Mouse (Mus musculus): ENCODE data around the gene Ptgr2. TPM values are rescaled to one million over a fixed set of nuclear protein-coding genes. Genes with fewer than 3 reads are reported as not detected.

Ptgr2 gene
- 7.3 TPM for polyA plus RNA-seq (2015; fragmentation: Illumina TruSeq; extraction: RNeasy Lipid Tissue Mini Kit (QIAGEN cat#74804); ENCODE audit: insufficient read depth, low read depth, low replicate concordance)

DNA sequence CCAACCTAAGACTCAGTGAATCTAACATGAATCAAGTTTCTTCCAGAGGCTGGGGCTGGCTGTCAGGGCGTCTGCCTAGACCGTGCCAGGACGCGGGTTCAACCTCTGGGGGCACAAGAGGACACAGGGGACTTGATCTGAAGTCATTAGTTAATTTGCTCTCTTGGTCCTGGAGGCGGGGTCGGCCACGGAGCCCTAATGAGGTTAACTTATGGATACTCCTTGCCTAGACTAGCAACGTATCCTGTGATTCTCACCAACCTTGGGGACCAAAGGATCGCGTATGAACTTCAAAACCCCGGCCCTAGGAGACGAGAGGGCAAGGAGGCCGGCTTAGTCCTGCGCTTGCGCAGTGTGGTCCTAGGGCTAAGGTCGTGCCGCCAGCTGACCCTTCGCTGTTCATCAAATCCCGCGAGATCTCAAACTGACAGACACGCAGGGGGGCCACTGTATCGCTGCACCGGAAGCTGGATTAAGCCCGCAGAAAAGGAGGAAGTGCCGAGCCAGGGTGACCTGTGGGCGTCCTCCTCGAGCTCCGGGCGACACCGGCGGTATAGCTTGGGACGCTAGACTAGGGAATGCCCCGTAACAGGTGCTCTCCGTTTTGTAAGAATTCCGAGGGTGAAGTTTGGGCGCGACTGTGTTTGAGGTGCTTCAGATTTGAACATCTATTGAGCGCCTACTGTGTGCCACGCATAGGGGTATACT is at the start of gene Ptgr2:
TSS of gene Ptgr2 (plus strand) at position 348 of the 708 bp plus-strand sequence.

DNA sequence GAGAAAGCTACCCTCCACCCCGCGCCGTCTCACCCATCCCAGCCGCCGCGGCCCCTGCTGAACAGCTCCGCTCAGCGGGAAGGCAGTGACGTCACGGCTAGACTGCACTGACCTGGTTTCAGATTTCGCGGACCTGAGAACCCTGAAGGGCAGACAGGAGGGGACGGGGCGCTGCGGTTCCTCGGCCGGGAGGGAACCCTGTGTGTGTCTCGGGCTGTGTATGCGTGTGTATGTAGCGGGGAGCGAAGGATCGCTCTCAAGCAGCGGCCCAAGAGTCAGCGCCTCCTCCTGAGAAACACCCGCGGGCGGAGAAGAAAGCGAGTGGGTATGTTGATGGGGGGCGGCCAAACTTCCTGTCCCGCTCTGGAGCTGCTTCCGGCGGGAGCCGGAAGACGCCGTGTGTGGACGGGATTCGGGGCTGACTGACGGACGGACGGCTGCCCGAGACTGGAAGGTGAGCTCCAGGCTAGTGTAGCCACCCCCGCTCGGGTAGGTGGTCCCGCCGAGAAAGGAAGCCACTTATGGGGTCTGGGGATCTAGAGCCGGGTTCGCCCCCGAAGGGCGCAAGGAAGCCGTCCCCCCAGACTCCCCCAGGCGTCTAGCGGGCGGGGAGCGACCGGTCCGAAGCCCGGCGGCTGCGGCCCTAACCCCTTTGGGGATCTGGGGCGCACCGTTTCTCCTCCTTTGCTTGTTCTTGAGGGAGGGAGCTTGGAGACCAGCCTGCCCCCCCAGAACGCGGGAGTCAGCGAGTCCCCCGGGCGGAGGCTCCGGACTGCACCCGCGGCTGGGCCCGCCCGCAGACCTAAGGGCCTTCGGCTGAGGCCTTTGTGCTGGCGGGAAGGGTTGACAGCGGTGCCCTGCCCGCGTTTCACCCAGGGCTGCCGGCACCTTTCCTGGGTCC is 31.9 kb downstream of the Ptgr2 start, which contains the start of gene Zfp410:
TSS of gene Zfp410 (plus strand) at position 132 of the 901 bp plus-strand sequence.

DNA sequence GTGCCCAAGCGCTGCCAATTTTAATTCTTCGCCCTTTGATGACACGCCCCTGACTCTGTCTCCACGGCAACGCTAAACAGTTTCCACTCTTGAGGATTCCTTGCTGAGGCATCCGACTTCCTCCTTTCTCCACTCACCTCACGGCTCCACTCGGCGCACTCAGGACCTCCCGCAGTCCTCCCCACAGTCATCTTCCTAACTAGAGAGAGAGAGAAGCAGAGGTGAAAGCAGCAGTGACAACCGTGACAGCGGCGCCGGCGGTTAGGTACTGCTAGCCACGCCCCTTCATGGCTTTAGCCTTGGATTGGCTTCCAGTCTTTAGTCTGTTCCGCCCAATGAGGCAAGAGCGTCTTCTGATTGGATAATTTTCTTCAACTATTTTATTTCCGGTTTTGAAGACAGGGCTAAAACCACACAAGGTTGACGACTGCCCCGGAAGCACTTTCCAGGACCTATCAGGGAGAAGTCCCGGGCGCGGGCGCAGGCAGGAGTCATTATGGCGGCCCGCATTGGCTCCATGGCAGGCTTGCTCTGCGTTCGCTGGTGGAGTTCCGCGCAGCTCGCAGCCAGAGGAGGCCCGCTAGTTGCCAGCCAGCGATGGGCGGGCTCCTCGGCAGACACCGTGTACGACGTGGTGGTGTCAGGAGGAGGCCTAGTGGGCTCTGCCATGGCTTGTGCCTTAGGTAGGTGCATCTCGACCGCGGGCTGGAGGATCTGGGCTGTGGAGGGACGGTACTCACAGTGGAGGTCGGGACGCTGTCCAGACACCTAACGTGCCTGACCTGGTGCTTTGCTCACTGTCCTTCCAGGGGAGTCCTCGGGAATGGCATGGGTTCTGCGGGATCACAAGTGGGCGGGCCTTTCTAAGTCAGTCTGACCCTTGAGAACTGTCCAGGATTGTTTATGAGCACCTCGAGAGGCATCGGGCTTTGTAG is 76.8 kb downstream of the Ptgr2 start, which contains the start of the genes Coq6 and Fam161b:
TSS of gene Coq6 (plus strand) at position 103 of the 935 bp plus-strand sequence.
TSS of gene Fam161b (minus strand) at position 279 of the 935 bp plus-strand sequence.

Other genes with a start within 250 kb of the Ptgr2 start
- gene Acot4, start 246.9 kb upstream of the Ptgr2 start, polyA plus RNA-seq (2015; fragmentation: Illumina TruSeq; extraction: RNeasy Lipid Tissue Mini Kit (QIAGEN cat#74804); ENCODE audit: insufficient read depth, low read depth, low replicate concordance), result 0.13 TPM
- not detected for gene Gm49366, start 246.3 kb upstream of the Ptgr2 start, polyA plus RNA-seq (2015; fragmentation: Illumina TruSeq; extraction: RNeasy Lipid Tissue Mini Kit (QIAGEN cat#74804); ENCODE audit: insufficient read depth, low read depth, low replicate concordance)
- not detected for gene Acot3, start 233.1 kb upstream of the Ptgr2 start, polyA plus RNA-seq (2015; fragmentation: Illumina TruSeq; extraction: RNeasy Lipid Tissue Mini Kit (QIAGEN cat#74804); ENCODE audit: insufficient read depth, low read depth, low replicate concordance)
- not detected for gene Acot5, start 215.9 kb upstream of the Ptgr2 start, polyA plus RNA-seq (2015; fragmentation: Illumina TruSeq; extraction: RNeasy Lipid Tissue Mini Kit (QIAGEN cat#74804); ENCODE audit: insufficient read depth, low read depth, low replicate concordance)
- 1.3 TPM for gene Acot6, start 184.6 kb upstream of the Ptgr2 start, polyA plus RNA-seq (2015; fragmentation: Illumina TruSeq; extraction: RNeasy Lipid Tissue Mini Kit (QIAGEN cat#74804); ENCODE audit: insufficient read depth, low read depth, low replicate concordance)
- 3.5 TPM for gene Dnal1, start 170.9 kb upstream of the Ptgr2 start, polyA plus RNA-seq (2015; fragmentation: Illumina TruSeq; extraction: RNeasy Lipid Tissue Mini Kit (QIAGEN cat#74804); ENCODE audit: insufficient read depth, low read depth, low replicate concordance)
- gene Pnma1, start 136.7 kb upstream of the Ptgr2 start, polyA plus RNA-seq (2015; fragmentation: Illumina TruSeq; extraction: RNeasy Lipid Tissue Mini Kit (QIAGEN cat#74804); ENCODE audit: insufficient read depth, low read depth, low replicate concordance), result not detected
- gene Elmsan1, start 66.4 kb upstream of the Ptgr2 start, polyA plus RNA-seq (2015; fragmentation: Illumina TruSeq; extraction: RNeasy Lipid Tissue Mini Kit (QIAGEN cat#74804); ENCODE audit: insufficient read depth, low read depth, low replicate concordance), result 3.9 TPM
- gene Zfp410, start 31.6 kb downstream of the Ptgr2 start, polyA plus RNA-seq (2015; fragmentation: Illumina TruSeq; extraction: RNeasy Lipid Tissue Mini Kit (QIAGEN cat#74804); ENCODE audit: insufficient read depth, low read depth, low replicate concordance), result 12.5 TPM
- gene Coq6, start 76.4 kb downstream of the Ptgr2 start, polyA plus RNA-seq (2015; fragmentation: Illumina TruSeq; extraction: RNeasy Lipid Tissue Mini Kit (QIAGEN cat#74804); ENCODE audit: insufficient read depth, low read depth, low replicate concordance), result 7.6 TPM
- gene Fam161b, start 76.6 kb downstream of the Ptgr2 start, polyA plus RNA-seq (2015; fragmentation: Illumina TruSeq; extraction: RNeasy Lipid Tissue Mini Kit (QIAGEN cat#74804); ENCODE audit: insufficient read depth, low read depth, low replicate concordance), result 1.3 TPM
- 3.3 TPM for gene Entpd5, start 123.8 kb downstream of the Ptgr2 start, polyA plus RNA-seq (2015; fragmentation: Illumina TruSeq; extraction: RNeasy Lipid Tissue Mini Kit (QIAGEN cat#74804); ENCODE audit: insufficient read depth, low read depth, low replicate concordance)
- 0.63 TPM for gene Bbof1, start 123.8 kb downstream of the Ptgr2 start, polyA plus RNA-seq (2015; fragmentation: Illumina TruSeq; extraction: RNeasy Lipid Tissue Mini Kit (QIAGEN cat#74804); ENCODE audit: insufficient read depth, low read depth, low replicate concordance)
- gene Rnf113a2, start 132.0 kb downstream of the Ptgr2 start, polyA plus RNA-seq (2015; fragmentation: Illumina TruSeq; extraction: RNeasy Lipid Tissue Mini Kit (QIAGEN cat#74804); ENCODE audit: insufficient read depth, low read depth, low replicate concordance), result 2.7 TPM
- gene Aldh6a1, start 165.8 kb downstream of the Ptgr2 start, polyA plus RNA-seq (2015; fragmentation: Illumina TruSeq; extraction: RNeasy Lipid Tissue Mini Kit (QIAGEN cat#74804); ENCODE audit: insufficient read depth, low read depth, low replicate concordance), result 14.2 TPM
- gene Lin52, start 166.2 kb downstream of the Ptgr2 start, polyA plus RNA-seq (2015; fragmentation: Illumina TruSeq; extraction: RNeasy Lipid Tissue Mini Kit (QIAGEN cat#74804); ENCODE audit: insufficient read depth, low read depth, low replicate concordance), result 4.5 TPM

Data from pancreas, adult 10 weeks (tissue).